Mouse (Mus musculus): Measurements from ENCODE around the gene Guk1.

GRCm38 (mm10) chr11:59232797-59233196 lies 40.8 kb upstream of the Guk1 start:
- no peak for TF ChIP-seq POLR2A (IDR thresholded peaks at IDR 0.05; ENCODE audit: low read depth, low read length)
- TF ChIP-seq CTCF (IDR thresholded peaks at IDR 0.05; ENCODE audit: extremely low read depth, insufficient read length, insufficient replicate concordance, low read depth, low read length) = no peak
